Mouse (Mus musculus) MEL (cell line): ENCODE measurements around the gene Zfp385b. TPM values are rescaled to one million over a fixed set of nuclear protein-coding genes. Genes with fewer than 3 reads are reported as not detected.

Experiments
- DNase-seq: peaks from one replicate; pipeline ENCODE4 v3.0.0; 2011; ENCODE audit warnings: low read depth, low spot score
- H3K27ac ChIP-seq: 2 replicates; pipeline ENCODE4 v1.5.1; 2012; ENCODE audit warnings: low read depth, mild to moderate bottlenecking, control low read depth, low read length, moderate library complexity; ENCODE audit not compliant: control insufficient read depth
- H3K27me3 ChIP-seq, 2 experiments: fragments of 150-350 bp in 1 of 2; sonication (generic) in 1 of 2; 2 replicates each; pipeline ENCODE4 v1.6.1; 2012; ENCODE audit warnings: low read length in 2 of 2, mild to moderate bottlenecking in 2 of 2, improper control_type of control experiment in 1 of 2, moderate library complexity in 1 of 2; ENCODE audit not compliant: insufficient read depth in 2 of 2, control insufficient read depth in 1 of 2
- H3K36me3 ChIP-seq, 2 experiments: 2 replicates each; pipeline ENCODE4 v1.6.1; 2012 to 2014; ENCODE audit warnings: low read length in 2 of 2, improper control_type of control experiment in 1 of 2, inconsistent platforms in 1 of 2, mild to moderate bottlenecking in 1 of 2; ENCODE audit not compliant: insufficient read depth in 2 of 2, control insufficient read depth in 1 of 2
- H3K4me1 ChIP-seq, 2 experiments: fragments of 150-350 bp in 1 of 2; sonication (generic) in 1 of 2; 2 replicates each; pipeline ENCODE4 v1.6.1; 2012; ENCODE audit warnings: low read length in 2 of 2, improper control_type of control experiment in 1 of 2, mild to moderate bottlenecking in 1 of 2; ENCODE audit not compliant: insufficient read depth in 2 of 2, control insufficient read depth in 1 of 2
- H3K4me3 ChIP-seq, 2 experiments: fragments of 150-350 bp in 1 of 2; sonication (generic) in 1 of 2; 2 replicates each; pipeline ENCODE4 v1.5.1; 2012; ENCODE audit warnings: low read depth in 2 of 2, low read length in 2 of 2, mild to moderate bottlenecking in 2 of 2, moderate library complexity in 2 of 2, control low read depth in 1 of 2, improper control_type of control experiment in 1 of 2; ENCODE audit not compliant: control insufficient read depth in 1 of 2, insufficient read depth in 1 of 2
- H3K79me2 ChIP-seq: 2 replicates; pipeline ENCODE4 v1.6.1; 2012; ENCODE audit warnings: mild to moderate bottlenecking, low read length, moderate library complexity; ENCODE audit not compliant: control insufficient read depth, poor library complexity, insufficient read depth
- H3K9ac ChIP-seq: 2 replicates; pipeline ENCODE4 v1.6.1; 2012; ENCODE audit warnings: low read depth, mild to moderate bottlenecking, control low read depth, low read length, moderate library complexity; ENCODE audit not compliant: control insufficient read depth, poor library complexity, severe bottlenecking
- H3K9me3 ChIP-seq: fragments of 150-350 bp; sonication (generic); replicated peaks from 2 replicates; pipeline ENCODE4 v1.6.1; 2012; ENCODE audit warnings: mild to moderate bottlenecking, low read length, improper control_type of control experiment, moderate library complexity; ENCODE audit not compliant: insufficient read depth
- BHLHE40 ChIP-seq: IDR thresholded peaks from 2 replicates; pipeline ENCODE4 v1.6.1; 2012; ENCODE audit warnings: low read depth, mild to moderate bottlenecking, inconsistent platforms, low read length, improper control_type of control experiment, borderline replicate concordance
- CHD1 ChIP-seq: IDR thresholded peaks from 2 replicates; pipeline ENCODE4 v1.6.1; 2012; ENCODE audit warnings: low read depth, mild to moderate bottlenecking, inconsistent platforms, low read length, improper control_type of control experiment
- JUND ChIP-seq: IDR thresholded peaks from 2 replicates; pipeline ENCODE4 v1.6.1; 2011; ENCODE audit warnings: low read depth, mild to moderate bottlenecking, improper control_type of control experiment, low read length
- MAZ ChIP-seq: IDR thresholded peaks from 2 replicates; pipeline ENCODE4 v1.6.1; 2012; ENCODE audit warnings: low read depth, mild to moderate bottlenecking, inconsistent platforms, low read length, improper control_type of control experiment
- MXI1 ChIP-seq: IDR thresholded peaks from 2 replicates; pipeline ENCODE4 v1.6.1; 2011; ENCODE audit warnings: mild to moderate bottlenecking, low read depth, low read length, improper control_type of control experiment
- NELFE ChIP-seq: IDR thresholded peaks from 2 replicates; pipeline ENCODE4 v1.6.1; 2011; ENCODE audit warnings: low read depth, low read length, improper control_type of control experiment
- NRF1 ChIP-seq: IDR thresholded peaks from 2 replicates; pipeline ENCODE4 v1.6.1; 2014; ENCODE audit warnings: low read depth, mild to moderate bottlenecking, inconsistent platforms, low read length, improper control_type of control experiment, moderate library complexity; ENCODE audit not compliant: poor library complexity, insufficient read depth, severe bottlenecking
- POLR2A ChIP-seq, 2 experiments: IDR thresholded peaks; 2 replicates each; pipeline ENCODE4 v1.6.1; 2011 to 2012; ENCODE audit warnings: low read length in 2 of 2, mild to moderate bottlenecking in 2 of 2, control low read depth in 1 of 2, improper control_type of control experiment in 1 of 2, low read depth in 1 of 2, moderate library complexity in 1 of 2; ENCODE audit not compliant: control insufficient read depth in 1 of 2, insufficient read depth in 1 of 2, poor library complexity in 1 of 2
- POLR2AphosphoS2 ChIP-seq: IDR thresholded peaks from 2 replicates; pipeline ENCODE4 v1.6.1; 2011; ENCODE audit warnings: low read length, improper control_type of control experiment
- POLR2AphosphoS5 ChIP-seq: IDR thresholded peaks from 2 replicates; pipeline ENCODE4 v1.6.1; 2012; ENCODE audit warnings: low read depth, borderline replicate concordance, mild to moderate bottlenecking, inconsistent platforms, low read length, moderate library complexity, mixed read lengths
- RCOR1 ChIP-seq: IDR thresholded peaks from 2 replicates; pipeline ENCODE4 v1.6.1; 2012; ENCODE audit warnings: low read depth, mild to moderate bottlenecking, inconsistent platforms, low read length, improper control_type of control experiment
- SMC3 ChIP-seq: IDR thresholded peaks from 2 replicates; pipeline ENCODE4 v1.6.1; 2011; ENCODE audit warnings: low read depth, low read length, improper control_type of control experiment
- TAL1 ChIP-seq: IDR thresholded peaks from 2 replicates; pipeline ENCODE4 v1.6.1; 2012; ENCODE audit warnings: mild to moderate bottlenecking, inconsistent platforms, low read length, moderate library complexity, mixed read lengths
- TCF12 ChIP-seq: IDR thresholded peaks from 2 replicates; pipeline ENCODE4 v1.6.1; 2014; ENCODE audit warnings: low read depth, mild to moderate bottlenecking, inconsistent platforms, low read length, improper control_type of control experiment, moderate library complexity
- UBTF ChIP-seq: IDR thresholded peaks from 2 replicates; pipeline ENCODE4 v1.6.1; 2012; ENCODE audit warnings: low read depth, mild to moderate bottlenecking, inconsistent platforms, low read length, improper control_type of control experiment, moderate library complexity, borderline replicate concordance; ENCODE audit not compliant: insufficient read depth
- USF1 ChIP-seq: IDR thresholded peaks from 2 replicates; pipeline ENCODE4 v1.6.1; 2014; ENCODE audit warnings: low read depth, mild to moderate bottlenecking, inconsistent platforms, low read length, improper control_type of control experiment, moderate library complexity
- USF2 ChIP-seq, 2 experiments: IDR thresholded peaks; 2 replicates each; pipeline ENCODE4 v1.6.1; 2011 to 2012; ENCODE audit warnings: improper control_type of control experiment in 2 of 2, low read length in 2 of 2, borderline replicate concordance in 1 of 2, inconsistent platforms in 1 of 2, low read depth in 1 of 2, mild to moderate bottlenecking in 1 of 2; ENCODE audit not compliant: insufficient read depth in 1 of 2
- ZC3H11A ChIP-seq: IDR thresholded peaks from 2 replicates; pipeline ENCODE4 v1.6.1; 2012; ENCODE audit warnings: low read depth, mild to moderate bottlenecking, inconsistent platforms, low read length, improper control_type of control experiment
- ZKSCAN1 ChIP-seq: IDR thresholded peaks from 2 replicates; pipeline ENCODE4 v1.6.1; 2012; ENCODE audit warnings: low read depth, mild to moderate bottlenecking, inconsistent platforms, low read length, improper control_type of control experiment, moderate library complexity
- ZMIZ1 ChIP-seq: IDR thresholded peaks from 2 replicates; pipeline ENCODE4 v1.6.1; 2012; ENCODE audit warnings: low read depth, mild to moderate bottlenecking, inconsistent platforms, low read length, improper control_type of control experiment, moderate library complexity
- ZNF384 ChIP-seq: IDR thresholded peaks from 2 replicates; pipeline ENCODE4 v1.6.1; 2012; ENCODE audit warnings: low read depth, mild to moderate bottlenecking, inconsistent platforms, low read length, improper control_type of control experiment
- polyA plus RNA-seq, 2 experiments: library from polyadenylated mRNA; stranded (reverse) in 1 of 2; unstranded in 1 of 2; fragments of >175 nt in 1 of 2; fragments of >200 nt in 1 of 2; gene quantifications; 2 replicates each; pipeline versions ENCODE4 v1.2.1 to v1.2.4; 2012; ENCODE audit warnings: low replicate concordance in 2 of 2, low read depth in 1 of 2; ENCODE audit not compliant: insufficient read length in 2 of 2, insufficient read depth in 1 of 2, missing spikeins in 1 of 2
- total RNA-seq: library from RNA; depleted of rRNA; stranded (reverse); fragments of 300-350 nt; gene quantifications from 2 replicates; pipeline ENCODE4 v1.2.3, GENCODE M21; 2012

The Zfp385b gene
- total and polyA plus RNA-seq, 3 experiments = not detected

DNA sequence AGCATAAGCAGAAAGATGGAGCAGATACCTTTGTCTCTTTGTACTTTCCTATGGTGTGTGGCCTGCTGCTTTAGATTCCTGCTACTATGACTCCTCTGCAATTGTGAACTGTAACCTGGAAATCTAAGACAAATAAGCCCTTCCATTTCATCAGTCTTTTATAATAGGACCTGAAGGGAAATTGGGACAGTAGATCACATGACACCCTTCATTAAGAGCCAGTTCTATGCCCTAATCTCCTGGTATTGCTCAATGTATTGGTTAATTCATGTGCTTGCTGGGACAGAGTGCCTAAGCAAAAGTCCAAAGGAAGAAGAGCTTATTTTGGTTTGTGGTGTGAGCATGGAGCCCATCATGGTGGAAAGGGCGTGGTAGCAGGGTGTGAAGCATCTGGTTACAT is 19.2 kb upstream of the Zfp385b start:
- DNase-seq = no peak
- Histone ChIP-seq H3K4me3 (no peak overlapping the region), H3K27me3 (no peaks in the 10 kb centered on the region), H3K27ac (no peak overlapping the region), H3K9me3 (no peaks in the 10 kb centered on the region), H3K79me2 (no peaks in the 10 kb centered on the region), H3K9ac (no peak overlapping the region), H3K36me3 (no peaks in the 10 kb centered on the region), H3K4me1 (no peaks in the 10 kb centered on the region)
- no peak for TF ChIP-seq JUND
- TF ChIP-seq ZNF384 = no peak
- TF ChIP-seq USF2 (IDR thresholded peaks at IDR 0.05; ENCODE audit: borderline replicate concordance in 1 of 2, insufficient read depth in 1 of 2, low read depth in 1 of 2, low read length in 2 of 2) = no peak
- no peak for TF ChIP-seq TAL1
- no peak for TF ChIP-seq NELFE
- TF ChIP-seq RCOR1 = no peak
- TF ChIP-seq SMC3 = no peak
- no peak for TF ChIP-seq UBTF
- TF ChIP-seq BHLHE40 = no peak
- no peak for TF ChIP-seq USF1
- TF ChIP-seq, all 39 proteins: peak for 0

DNA sequence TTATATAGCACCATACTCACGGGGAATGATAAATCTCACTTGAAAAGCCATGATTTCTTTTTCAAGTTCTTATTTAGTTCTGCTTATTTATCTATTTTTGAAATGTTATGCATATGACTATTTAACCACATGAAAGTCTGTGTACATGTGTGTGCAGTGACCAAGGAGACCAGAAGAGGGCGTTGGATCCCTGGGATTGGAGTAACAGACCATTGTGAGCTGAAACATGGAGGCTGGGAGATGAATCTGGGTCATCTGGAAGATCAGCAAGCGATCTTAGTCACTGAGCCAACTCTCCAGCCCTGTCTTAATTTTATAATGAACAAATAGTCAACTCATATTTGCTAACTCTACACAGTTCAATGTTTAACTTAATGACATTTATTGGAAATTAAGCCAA is 16.3 kb upstream of the Zfp385b start:
- Histone ChIP-seq H3K27ac (no peak overlapping the region), H3K36me3 (no peaks in the 10 kb centered on the region), H3K9ac (no peak overlapping the region), H3K4me1 (no peaks in the 10 kb centered on the region), H3K4me3 (no peak overlapping the region)
- no peak for TF ChIP-seq ZKSCAN1
- no peak for TF ChIP-seq TCF12
- no peak for TF ChIP-seq MXI1
- TF ChIP-seq MAZ = no peak
- TF ChIP-seq ZNF384 = no peak
- no peak for TF ChIP-seq CHD1
- no peak for TF ChIP-seq BHLHE40
- no peak for TF ChIP-seq POLR2AphosphoS5
- TF ChIP-seq ZC3H11A = no peak
- no peak for TF ChIP-seq USF2 (IDR thresholded peaks at IDR 0.05; ENCODE audit: borderline replicate concordance in 1 of 2, insufficient read depth in 1 of 2, low read depth in 1 of 2, low read length in 2 of 2)
- no peak for TF ChIP-seq ZMIZ1
- no peak for TF ChIP-seq POLR2AphosphoS2
- TF ChIP-seq NRF1 = no peak
- TF ChIP-seq POLR2A (IDR thresholded peaks at IDR 0.05; ENCODE audit: control insufficient read depth in 1 of 2, insufficient read depth in 1 of 2, low read depth in 1 of 2, low read length in 2 of 2, poor library complexity in 1 of 2) = no peak
- TF ChIP-seq, all 39 proteins: peak for 0
- Histone ChIP-seq H3K9me3 (no peaks in the 10 kb centered on the region), H3K79me2 (no peaks in the 10 kb centered on the region), H3K27me3 (no peaks in the 10 kb centered on the region)
- no peak for DNase-seq
